Mouse (Mus musculus) stomach, postnatal 0 days (tissue): ENCODE measurements at regions not wholly inside any gene's neighbourhood (a gene's known extent, or its start where the extent isn't known, plus 50 kb on each side); places are given as distances from the start of the nearest gene placed in this dataset.
A peak's percentile ranks its signal among the peaks of the same experiment; 100 is the strongest.
"Not testable (repeated sequence)": the region's sequence is repeated elsewhere in the genome, so short reads cannot be mapped to it uniquely, and the experiment has no call there.

ENCODE experiments used
- ATAC-seq: fragments of 200-750 bp; cut with Nextera tagmentation; 2 replicates; pipeline ENCODE4 v1.8.0; 2017; ENCODE audit not compliant: low FRiP score, low TSS enrichment
- DNase-seq: peaks from one replicate; pipeline ENCODE4 v3.0.0-alpha.2; 2016; ENCODE audit warnings: low spot score
- H3K27ac ChIP-seq: fragments of 300-500 bp; sonication (generic); replicated peaks from 2 replicates; pipeline ENCODE4 v1.5.1; 2014; ENCODE audit warnings: mild to moderate bottlenecking, control low read depth
- H3K27me3 ChIP-seq: fragments of 300-500 bp; sonication (generic); 2 replicates; pipeline ENCODE4 v1.6.1; 2014; ENCODE audit warnings: low read length; ENCODE audit not compliant: control insufficient read depth, insufficient read depth
- H3K36me3 ChIP-seq: fragments of 300-500 bp; sonication (generic); 2 replicates; pipeline ENCODE4 v1.6.1; 2014; ENCODE audit warnings: low read length, mixed read lengths; ENCODE audit not compliant: control insufficient read depth, insufficient read depth
- H3K4me1 ChIP-seq: fragments of 300-500 bp; sonication (generic); replicated peaks from 2 replicates; pipeline ENCODE4 v1.6.1; 2014; ENCODE audit warnings: antibody characterized with exemption; ENCODE audit not compliant: control insufficient read depth, insufficient read depth
- H3K4me2 ChIP-seq: fragments of 300-500 bp; sonication (generic); replicated peaks from 2 replicates; pipeline ENCODE4 v1.6.1; 2014; ENCODE audit warnings: low read depth, mild to moderate bottlenecking, control low read depth, moderate library complexity
- H3K4me3 ChIP-seq: fragments of 300-500 bp; sonication (generic); 2 replicates; pipeline ENCODE4 v1.5.1; 2014; ENCODE audit warnings: low read depth, low read length, control low read depth
- H3K9ac ChIP-seq: fragments of 300-500 bp; sonication (generic); 2 replicates; pipeline ENCODE4 v1.6.1; 2014; ENCODE audit warnings: mild to moderate bottlenecking, low read length, control low read depth, mixed read lengths
- H3K9me3 ChIP-seq: fragments of 300-500 bp; sonication (generic); 2 replicates; pipeline ENCODE4 v1.6.1; 2016; ENCODE audit warnings: low read length; ENCODE audit not compliant: control insufficient read depth
- CTCF ChIP-seq: IDR thresholded peaks from 2 replicates; pipeline ENCODE4 v1.5.1; 2016; ENCODE audit warnings: antibody characterized with exemption, low read depth, mild to moderate bottlenecking, moderate library complexity
- EP300 ChIP-seq: optimal IDR thresholded peaks from 2 replicates; pipeline ENCODE3; 2016; ENCODE audit warnings: antibody characterized with exemption
- WGBS: fragments of 180-500 bp; shearing (Covaris S2); extraction: QIAGEN DNeasy Blood & Tissue Kit; methylation state at CpG from one replicate; pipeline ENCODE4 v1.1.7; 2014; 5-methylcytosine and 5-hydroxymethylcytosine counted together

DNA sequence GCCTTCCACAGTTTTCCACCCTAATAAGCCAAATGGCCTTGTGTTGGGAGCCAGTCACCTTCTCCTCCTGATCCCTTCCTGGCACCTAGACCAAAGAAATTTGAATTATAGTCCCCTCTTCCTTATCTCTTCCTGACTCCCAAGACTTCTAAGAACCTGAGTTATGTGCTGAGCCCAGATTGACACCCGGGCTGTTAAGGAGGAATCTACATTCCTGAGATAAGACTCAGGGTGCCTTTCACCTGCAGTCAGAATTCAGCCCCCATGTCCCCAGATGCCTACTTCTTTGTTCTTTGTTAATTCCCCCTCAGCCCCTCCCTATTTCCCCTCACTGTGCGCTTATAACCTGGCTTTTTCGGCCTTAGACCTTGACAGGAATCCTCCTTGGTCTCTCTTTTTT lies 1531.6 kb upstream of the B3galt2 start:
- not testable (repeated sequence) for H3K36me3 ChIP-seq, H3K9me3 ChIP-seq, H3K9ac ChIP-seq, ATAC-seq, H3K4me1 ChIP-seq, H3K4me3 ChIP-seq, H3K27ac ChIP-seq, H3K4me2 ChIP-seq, H3K27me3 ChIP-seq, DNase-seq
- WGBS = 8% methylated on average over 3 of the region's 3 CpGs

DNA sequence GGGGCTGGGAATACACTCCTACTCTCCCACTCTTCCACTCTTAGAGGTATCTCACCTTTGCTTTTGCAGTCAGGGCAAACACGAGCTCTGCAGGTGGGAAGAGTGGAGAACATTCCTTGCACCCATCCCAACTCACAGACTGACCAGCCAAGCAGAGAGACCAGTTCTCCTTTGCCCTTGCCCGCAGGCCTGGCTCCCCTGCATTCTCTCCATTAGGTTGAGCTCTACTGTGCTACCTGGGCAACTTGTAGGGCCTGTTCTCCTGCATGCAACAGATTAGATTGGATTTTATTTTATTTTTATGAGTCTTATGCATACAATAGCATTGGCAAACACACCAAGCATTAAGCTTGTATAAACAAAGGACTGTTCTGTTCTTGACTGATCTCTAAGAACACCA lies 1483.2 kb upstream of the B3galt2 start:
- H3K9ac ChIP-seq = no peak overlapping the region
- no peaks in the 10 kb centered on the region for H3K4me1 ChIP-seq
- H3K36me3 ChIP-seq = no peaks in the 10 kb centered on the region
- 55% methylated on average over 2 of the region's 2 CpGs for WGBS
- ATAC-seq (no peak), DNase-seq (peak; percentile 13)
- no peaks in the 10 kb centered on the region for H3K9me3 ChIP-seq
- H3K27ac ChIP-seq = no peak overlapping the region
- no peak overlapping the region for H3K4me2 ChIP-seq
- no peak for TF ChIP-seq CTCF
- TF ChIP-seq EP300 = no peak
- H3K27me3 ChIP-seq = no peaks in the 10 kb centered on the region
- H3K4me3 ChIP-seq = no peak overlapping the region

DNA sequence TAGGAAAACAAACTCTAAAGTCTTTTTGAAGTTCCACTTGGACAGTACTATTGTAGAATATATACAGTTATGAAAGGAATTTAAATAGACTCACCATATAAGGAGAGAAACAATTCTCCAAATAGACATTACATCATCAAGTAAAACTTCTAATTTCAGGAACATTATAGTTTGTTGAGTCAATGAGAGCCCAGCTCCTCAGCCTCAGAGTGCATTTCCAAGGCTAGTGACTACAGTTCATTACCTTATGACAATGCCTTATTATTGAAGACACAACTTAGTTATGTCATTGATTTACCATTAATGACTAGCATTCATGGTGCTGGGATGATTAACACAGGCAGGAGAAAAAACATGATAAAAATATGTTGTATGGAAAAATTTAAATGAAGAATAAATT lies 1481.0 kb upstream of the B3galt2 start:
- TF ChIP-seq EP300 (no peak), CTCF (no peak)
- no peak for ATAC-seq

DNA sequence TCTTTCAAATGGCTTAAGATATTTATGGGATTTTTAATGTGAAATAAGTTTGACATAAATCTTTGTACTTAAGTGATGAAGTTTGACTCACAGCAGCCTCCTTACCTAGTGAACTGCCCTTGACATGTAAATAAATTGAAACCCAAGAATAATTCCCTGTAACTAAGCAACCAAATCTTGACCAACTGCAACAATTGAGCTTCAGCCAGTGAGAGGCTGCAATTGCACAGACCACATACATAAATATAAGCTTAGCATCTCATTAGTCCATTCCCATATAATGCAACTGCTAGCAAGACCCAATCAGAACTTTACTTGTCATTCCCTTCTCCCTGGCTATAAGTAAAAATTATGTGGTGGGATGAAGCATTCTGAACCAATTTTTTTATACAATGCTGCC lies 1473.5 kb upstream of the B3galt2 start:
- Histone ChIP-seq H3K4me2 (no peak overlapping the region), H3K27ac (no peak overlapping the region)
- TF ChIP-seq CTCF = no peak
- no peak for TF ChIP-seq EP300

More for the DNA sequence above, 1481.0 kb upstream of the B3galt2 start:
- no peak overlapping the region for H3K4me3 ChIP-seq
- no peaks in the 10 kb centered on the region for H3K4me1 ChIP-seq
- H3K4me2 ChIP-seq = no peak overlapping the region
- H3K27me3 ChIP-seq = no peaks in the 10 kb centered on the region
- no peaks in the 10 kb centered on the region for H3K36me3 ChIP-seq
- H3K9me3 ChIP-seq = no peaks in the 10 kb centered on the region
- no peak overlapping the region for H3K9ac ChIP-seq
- no peak for DNase-seq
- H3K27ac ChIP-seq = no peak overlapping the region

DNA sequence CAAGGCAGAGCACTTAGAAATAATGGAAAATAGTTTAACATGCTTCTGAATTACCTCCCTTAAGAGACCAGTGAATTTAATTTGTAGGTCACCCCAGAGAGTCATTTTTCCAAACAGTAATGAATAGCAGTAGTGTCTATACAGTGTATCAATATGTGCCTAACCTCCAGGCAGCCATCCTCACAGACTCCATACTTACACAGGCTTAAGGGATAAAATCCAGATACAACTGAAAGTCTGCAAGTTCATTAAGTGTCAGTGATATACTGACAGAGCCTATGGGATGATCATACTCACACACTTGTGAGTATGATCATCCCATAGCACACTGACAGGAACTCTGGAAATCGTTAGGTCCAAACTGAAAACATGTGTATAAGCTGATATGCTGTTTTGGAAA lies 1469.3 kb upstream of the B3galt2 start:
- Histone ChIP-seq H3K9ac (no peak overlapping the region), H3K4me2 (no peak overlapping the region), H3K27me3 (no peaks in the 10 kb centered on the region), H3K4me3 (no peak overlapping the region), H3K9me3 (no peaks in the 10 kb centered on the region), H3K27ac (no peak overlapping the region), H3K4me1 (no peaks in the 10 kb centered on the region), H3K36me3 (no peaks in the 10 kb centered on the region)
- no peak for ATAC-seq
- 68% methylated on average over 1 of the region's 1 CpGs for WGBS
- no peak for DNase-seq
- TF ChIP-seq EP300 (no peak), CTCF (no peak)

More for the DNA sequence above, 1473.5 kb upstream of the B3galt2 start:
- Histone ChIP-seq H3K4me3 (no peak overlapping the region), H3K9ac (no peak overlapping the region), H3K27me3 (no peaks in the 10 kb centered on the region), H3K36me3 (no peaks in the 10 kb centered on the region), H3K9me3 (no peaks in the 10 kb centered on the region), H3K4me1 (no peaks in the 10 kb centered on the region)
- no peak for ATAC-seq
- DNase-seq = no peak

DNA sequence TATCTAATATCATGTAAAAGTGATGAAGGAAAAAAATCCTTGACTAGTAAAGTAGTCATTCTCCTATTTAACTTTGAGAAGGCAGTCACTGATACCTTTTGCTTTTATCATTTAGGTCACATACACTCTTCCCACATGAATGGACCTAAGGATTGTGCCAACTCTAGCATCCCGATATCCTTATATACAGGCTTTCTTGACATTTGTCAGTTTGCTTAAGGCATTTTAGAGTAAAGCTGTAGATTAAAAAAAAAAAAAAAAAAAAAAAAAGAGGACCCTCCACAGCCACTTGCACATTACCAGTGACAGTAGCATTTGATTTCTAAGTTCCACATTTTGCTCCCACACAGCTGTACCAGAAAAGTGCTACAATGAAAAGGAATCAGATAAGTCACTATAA lies 1425.7 kb upstream of the B3galt2 start:
- H3K4me2 ChIP-seq = no peak overlapping the region
- no peak overlapping the region for H3K9ac ChIP-seq
- H3K9me3 ChIP-seq = no peaks in the 10 kb centered on the region
- ATAC-seq (no peak), DNase-seq (no peak)
- no peak overlapping the region for H3K27ac ChIP-seq
- WGBS = 82% methylated on average over 1 of the region's 1 CpGs
- no peaks in the 10 kb centered on the region for H3K27me3 ChIP-seq
- TF ChIP-seq EP300 (no peak), CTCF (no peak)
- no peak overlapping the region for H3K4me3 ChIP-seq
- H3K36me3 ChIP-seq = no peaks in the 10 kb centered on the region
- H3K4me1 ChIP-seq = no peaks in the 10 kb centered on the region
